Mouse (Mus musculus) E14TG2a.4 (cell line): ENCODE data around the gene Sema7a.

Experiments used
- CTCF ChIP-seq: conservative IDR thresholded peaks from 2 replicates; pipeline ENCODE4 v1.5.1; 2014; ENCODE audit warnings: low read length
- NANOG ChIP-seq: IDR thresholded peaks from 2 replicates; pipeline ENCODE4 v1.6.1; 2014; ENCODE audit warnings: borderline replicate concordance, low read length, mixed read lengths
- POU5F1 ChIP-seq: IDR thresholded peaks from 2 replicates; pipeline ENCODE4 v1.6.1; 2014; ENCODE audit warnings: low read length, borderline replicate concordance

DNA sequence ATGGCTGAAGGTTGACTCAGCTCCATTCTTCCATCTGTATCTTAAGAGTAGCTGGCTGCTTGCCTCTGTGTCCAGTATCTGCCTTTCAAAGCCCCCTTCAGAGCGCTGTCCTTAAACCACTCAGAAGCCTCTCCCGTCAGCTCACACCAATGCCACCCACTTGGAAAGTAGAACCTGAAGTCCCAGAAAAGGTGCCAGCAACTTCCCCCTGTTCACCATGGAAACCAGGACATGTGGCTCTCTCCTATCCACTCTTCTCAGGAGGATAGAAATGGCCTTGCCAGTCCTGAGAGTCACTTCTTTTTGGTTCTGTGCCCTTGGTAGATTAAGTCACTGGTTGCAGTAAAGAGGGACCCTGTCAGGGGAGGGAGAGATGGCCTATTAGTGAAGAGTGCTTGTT, 58.8 kb downstream of the Sema7a start:
- TF ChIP-seq CTCF (no peak), NANOG (no peak), POU5F1 (no peak)
